Mouse (Mus musculus) right cerebral cortex, adult 18-20 months (tissue): ENCODE results near the gene Kif1b.

ENCODE experiments used
- DNase-seq: peaks from one replicate; pipeline ENCODE4 v3.0.0; 2022; ENCODE audit warnings: mixed read lengths

Kif1b gene

DNA sequence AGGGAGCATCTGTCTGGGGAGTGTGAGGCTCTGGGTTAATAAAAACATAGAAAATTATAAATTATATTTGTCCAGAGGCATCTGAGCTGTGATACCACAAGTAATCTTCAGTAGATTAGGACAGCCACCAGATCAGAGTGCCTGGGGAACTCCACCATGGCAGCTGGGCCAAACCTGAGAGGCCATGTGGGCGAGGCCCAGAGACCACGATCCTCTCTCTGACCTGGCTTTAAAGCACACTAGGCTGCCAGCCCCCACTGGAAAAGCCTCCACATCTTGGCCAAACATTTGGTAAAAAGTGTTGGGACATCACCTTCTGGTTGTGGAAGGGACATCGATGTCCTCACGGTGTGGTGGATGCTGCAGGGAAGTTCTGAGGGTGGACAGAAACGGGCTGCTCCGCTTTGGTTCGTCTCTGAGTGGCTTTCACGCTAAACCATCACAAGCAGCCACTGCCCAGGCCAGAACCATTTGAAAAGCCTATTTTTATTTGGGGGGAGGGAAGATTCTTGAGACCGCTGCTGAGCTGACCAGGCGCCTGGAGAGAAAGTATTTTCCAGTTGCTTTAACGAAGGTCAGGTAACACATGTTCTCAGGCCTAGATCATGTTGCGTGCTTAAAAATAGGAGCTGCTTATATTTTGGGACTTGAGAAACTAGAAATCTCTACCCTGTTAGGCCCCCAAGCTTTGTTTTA, 6.2 kb upstream of the Kif1b start:
- DNase-seq: no peak

DNA sequence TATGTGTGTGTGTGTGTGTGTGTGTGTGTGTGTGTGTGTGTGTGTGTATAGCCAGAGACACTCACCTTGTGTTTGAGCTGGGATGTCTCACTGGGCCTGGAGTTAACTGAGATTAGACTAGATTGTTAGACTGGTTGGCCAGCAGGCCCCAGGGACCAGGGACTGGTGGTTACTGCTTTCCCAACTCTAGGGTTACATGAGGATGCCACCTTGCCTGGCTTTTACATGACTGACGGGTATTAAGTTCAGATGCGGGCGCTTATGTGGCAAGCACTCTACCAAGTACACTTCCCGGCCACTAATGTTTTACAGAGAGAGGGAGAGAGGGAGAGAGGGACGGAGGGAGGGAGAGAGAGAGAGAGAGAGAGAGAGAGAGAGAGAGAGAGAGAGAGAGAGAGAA, 4.5 kb upstream of the Kif1b start:
- DNase-seq: no peak

- DNase-seq: no peak
Measured at GRCm38 (mm10) chr4:149308491-149308820, 963 bp upstream of the Kif1b start.

- DNase-seq: peak; percentile 77
Measured at GRCm38 (mm10) chr4:149306712-149307595, 539 bp downstream of the Kif1b start.

DNA sequence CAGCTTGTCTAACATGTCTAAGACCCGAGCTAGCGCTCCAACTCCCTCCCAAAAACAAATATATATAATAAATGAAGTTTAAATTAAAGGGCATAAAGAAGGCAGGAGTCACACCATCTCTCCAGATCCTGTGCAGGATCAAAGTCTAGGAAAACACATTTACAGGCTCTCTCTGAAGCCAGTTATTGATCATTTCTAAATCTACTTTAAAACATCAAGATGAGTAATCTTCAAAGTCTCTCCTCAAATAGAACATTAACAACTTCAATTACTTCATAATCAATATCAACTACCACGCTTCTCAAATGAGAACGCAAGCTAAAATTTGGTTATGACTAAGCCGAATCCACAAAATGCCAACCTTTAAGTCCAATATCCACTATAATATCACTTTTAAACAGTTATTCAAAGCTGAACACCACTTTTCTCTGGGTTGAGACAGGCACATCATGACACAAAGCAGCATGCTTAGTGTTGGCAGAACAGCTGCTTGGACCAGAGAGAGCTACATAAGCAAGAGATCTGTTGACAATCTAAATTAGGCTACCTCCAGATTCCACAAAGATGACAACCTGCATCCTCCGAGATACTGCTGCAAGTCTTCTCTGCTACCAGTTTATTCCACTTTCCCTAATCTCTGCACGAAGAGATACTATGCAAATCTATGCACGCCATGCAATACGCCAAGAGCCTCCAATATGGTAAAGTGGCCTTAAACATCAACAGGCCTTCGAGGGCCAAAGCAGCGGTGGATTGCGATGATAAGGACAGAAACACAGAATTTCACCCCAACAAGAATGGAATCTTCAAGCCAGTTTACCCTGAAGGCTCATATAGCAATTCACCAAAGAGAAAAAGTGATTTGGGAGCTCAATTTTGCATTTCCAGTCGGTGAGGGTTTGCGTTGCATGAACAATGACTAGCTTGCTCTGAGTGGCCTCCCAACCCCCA, 1.5 kb downstream of the Kif1b start:
- DNase-seq: peak; percentile 20

- no peak for DNase-seq
Measured at GRCm38 (mm10) chr4:149304466-149304865, 3.0 kb downstream of the Kif1b start.

GRCm38 (mm10) chr4:149303502-149303901, 4.0 kb downstream of the Kif1b start:
- no peak for DNase-seq

GRCm38 (mm10) chr4:149302751-149303150, 4.7 kb downstream of the Kif1b start:
- no peak for DNase-seq

DNA sequence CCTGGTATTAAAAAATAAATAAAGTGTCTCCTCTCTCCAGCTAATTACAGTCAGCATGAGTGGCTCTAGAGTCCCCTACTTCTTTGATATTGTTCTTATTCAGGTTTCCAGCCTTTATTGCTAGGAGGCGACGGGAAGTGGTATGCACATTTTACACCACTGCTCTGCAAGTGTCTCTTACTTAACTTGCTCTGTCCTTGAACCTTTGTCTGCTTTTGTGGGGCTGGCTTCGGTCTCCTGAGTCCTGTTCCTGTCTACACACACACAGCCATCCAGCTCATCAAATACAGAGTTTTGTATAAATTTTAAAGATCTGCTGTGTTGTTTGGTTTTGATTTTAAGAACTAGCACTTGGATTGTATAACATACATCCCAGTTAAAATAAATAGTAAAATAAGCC, 5.4 kb downstream of the Kif1b start:
- DNase-seq: no peak

DNA sequence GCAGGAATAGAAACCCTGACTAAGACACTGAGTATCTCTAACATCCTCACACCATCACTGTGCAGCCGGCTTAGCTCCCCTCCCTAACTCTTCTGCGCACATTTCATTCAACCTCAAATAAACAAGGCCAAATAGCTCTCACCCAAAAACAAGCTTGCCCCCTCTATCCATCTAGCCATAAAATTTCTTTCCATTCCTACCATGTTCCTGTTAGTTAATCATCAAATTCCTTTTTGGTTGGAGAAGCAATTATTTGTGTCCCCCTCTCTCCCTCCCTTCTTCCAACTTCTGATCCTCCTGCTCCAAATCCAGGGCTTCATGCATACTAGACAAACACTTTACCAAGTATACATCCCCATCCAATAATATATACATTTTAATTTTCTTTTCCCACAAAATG, 11.0 kb downstream of the Kif1b start:
- no peak for DNase-seq

- no peak for DNase-seq
Measured at GRCm38 (mm10) chr4:149292984-149293383, 14.5 kb downstream of the Kif1b start.

DNA sequence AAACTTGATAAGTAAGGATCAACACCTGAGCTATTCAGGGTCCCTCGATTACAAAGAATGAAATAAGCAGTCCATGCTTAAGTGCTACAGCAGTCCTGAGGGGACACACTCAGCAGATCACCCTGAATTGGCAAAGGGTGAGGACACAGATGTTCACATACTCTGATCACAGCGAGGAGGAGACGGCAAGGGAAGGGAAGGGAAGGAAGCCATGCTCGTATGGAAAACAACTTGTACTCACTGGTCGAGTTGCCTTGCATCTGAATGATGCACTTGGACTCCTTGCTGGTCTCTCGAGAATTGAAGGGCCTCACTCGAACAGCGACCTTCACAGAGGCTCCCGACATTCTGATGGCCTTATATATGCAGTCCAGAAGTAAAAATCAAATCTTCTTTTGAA, 16.4 kb downstream of the Kif1b start:
- DNase-seq: no peak

DNA sequence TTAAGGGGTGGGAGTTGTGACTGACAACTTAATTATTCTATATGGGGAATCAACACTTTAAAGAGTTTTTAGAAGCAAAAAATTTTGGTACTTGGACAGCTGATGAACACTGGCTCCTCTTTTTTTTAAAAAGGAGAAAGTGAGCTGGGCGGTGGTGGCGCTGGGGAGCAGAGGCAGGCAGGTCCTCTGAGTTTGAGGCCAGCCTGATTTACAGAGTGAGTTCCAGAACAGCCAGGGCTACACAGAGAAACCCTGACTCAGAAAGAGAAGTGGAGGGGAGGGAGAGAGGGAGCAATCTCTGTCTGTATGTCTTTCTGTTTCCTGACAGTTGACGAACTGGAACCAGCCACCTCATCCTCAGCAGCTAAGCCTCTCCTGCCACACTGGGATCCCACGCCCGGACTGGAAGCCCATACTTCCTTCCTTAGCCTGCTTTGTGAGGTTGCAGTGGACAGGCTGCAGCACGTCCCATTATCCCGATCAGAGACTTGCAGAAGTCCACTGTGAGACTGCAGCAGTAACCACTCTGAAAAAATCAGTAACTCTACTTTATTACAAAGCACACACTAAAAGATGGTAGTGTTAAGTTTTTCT, 17.2 kb downstream of the Kif1b start:
- no peak for DNase-seq

DNA sequence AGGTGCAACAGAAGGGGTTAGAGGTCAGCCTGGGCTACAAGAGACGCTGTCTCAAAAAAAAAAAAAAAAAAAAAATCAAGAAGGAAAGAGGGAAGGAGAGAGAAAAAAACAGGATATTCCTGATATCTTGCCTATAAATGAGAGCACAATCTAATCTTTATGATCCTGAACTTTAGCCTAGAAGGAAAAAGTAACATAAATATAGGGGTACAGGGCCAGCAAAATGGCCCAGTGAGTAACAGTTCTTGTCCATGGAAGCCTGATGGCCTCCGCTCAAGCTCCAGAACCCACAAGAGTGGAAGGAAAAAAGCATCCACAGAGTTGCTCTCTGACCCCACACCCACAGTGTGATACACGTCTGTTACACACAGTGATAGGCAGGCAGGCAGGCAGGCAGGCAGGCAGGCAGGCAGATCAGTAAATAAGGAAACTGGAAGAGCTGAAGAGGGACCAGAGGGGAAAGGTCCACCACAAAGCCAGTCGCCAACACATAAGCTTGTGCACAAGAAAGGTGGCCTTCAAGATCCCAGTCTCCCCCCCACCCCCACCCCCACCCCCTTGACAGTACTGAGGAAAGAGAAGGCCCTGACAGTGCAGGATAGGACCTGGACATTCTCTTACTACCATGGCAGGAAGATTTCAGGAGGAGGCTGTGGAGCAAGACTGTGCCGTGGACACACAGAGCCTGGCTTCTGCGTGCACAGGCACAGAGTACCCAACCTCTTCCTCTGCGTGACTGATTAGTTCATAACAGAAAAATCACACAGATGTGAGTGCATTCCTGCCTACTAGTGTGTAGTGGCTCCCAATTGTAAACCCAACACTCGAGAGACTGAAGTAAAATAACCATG, 21.0 kb downstream of the Kif1b start:
- no peak for DNase-seq

DNA sequence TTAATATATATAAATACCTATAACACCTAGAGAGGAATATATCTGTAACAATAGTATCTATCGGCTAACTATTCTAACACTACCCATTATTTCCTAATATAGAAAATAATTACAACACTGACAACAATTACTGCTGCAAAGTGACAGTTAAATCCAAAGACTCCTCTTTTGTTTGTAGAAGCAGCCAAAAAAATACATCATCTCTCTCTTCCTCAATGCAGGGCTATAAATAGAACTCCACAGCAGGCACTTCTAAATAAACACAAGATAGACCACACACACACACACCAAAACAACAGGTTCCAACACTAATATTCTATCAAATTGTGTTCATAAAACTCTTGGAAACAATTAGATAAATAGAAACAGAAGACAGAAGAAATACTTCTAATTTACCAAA, 21.8 kb downstream of the Kif1b start:
- no peak for DNase-seq

DNA sequence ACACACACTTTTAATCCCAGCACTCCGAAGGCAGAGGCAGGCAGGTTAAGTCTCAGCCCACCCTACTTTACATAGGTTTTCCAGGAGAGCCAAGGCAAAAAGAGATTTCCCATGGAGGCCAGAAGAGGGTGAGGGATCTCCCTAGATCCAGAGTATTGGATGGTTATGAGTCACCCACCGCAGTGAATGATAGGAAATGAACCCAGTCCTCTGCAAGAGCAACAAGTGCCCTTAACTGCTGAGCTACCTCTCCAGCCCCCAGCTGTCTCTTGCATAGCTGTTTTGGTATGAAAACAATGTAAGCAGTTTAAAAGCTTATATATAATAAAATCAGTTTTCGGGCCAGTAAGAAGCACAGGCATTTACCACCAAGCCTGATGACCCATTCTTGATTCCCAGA, 24.5 kb downstream of the Kif1b start:
- DNase-seq: no peak

GRCm38 (mm10) chr4:149282025-149282738, 25.3 kb downstream of the Kif1b start:
- no peak for DNase-seq

DNA sequence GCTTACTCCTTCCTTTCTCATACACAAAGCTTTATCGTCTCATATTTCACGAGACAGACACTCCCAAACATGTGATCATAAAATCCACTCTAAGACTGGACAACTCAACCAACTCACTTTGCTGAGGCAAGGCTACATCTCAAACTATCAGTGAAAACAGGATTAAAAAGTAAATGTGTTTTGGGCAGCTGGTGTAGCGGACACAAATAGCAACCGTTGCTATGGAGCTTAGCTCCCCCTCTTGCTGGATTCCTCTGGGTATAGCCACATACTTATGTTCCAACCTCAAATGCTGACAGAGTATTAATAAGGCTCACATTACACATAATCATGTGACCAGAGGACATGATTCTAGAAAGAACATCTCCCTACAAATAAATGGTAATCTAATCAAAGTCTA, 29.9 kb downstream of the Kif1b start:
- peak; percentile 25 for DNase-seq

GRCm38 (mm10) chr4:149273128-149273527, 34.4 kb downstream of the Kif1b start:
- no peak for DNase-seq

GRCm38 (mm10) chr4:149270541-149270940, 37.0 kb downstream of the Kif1b start:
- DNase-seq: no peak

DNA sequence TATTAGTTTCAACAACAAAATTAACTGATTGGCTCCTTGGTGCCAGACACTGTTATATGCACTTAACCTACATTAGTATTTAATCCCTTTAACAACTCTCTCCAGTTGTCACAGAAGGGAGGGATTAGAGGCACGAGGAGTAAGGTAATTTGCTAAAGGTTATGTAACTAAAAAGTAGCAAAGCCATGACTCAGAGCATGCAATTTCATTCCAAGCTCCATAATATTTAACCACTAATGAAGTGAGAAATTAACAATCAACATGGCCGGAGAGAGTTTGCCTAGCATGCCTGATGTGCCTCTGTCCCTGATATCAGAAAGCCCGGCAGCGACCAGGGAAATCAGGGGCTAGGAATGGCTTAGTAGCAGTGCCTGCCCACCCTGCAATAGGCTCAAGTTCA, 38.5 kb downstream of the Kif1b start:
- no peak for DNase-seq
